Mouse (Mus musculus) intestine, postnatal 0 days (tissue): ENCODE measurements at regions not wholly inside any gene's neighbourhood (a gene's known extent, or its start where the extent isn't known, plus 50 kb on each side); places are given as distances from the start of the nearest gene placed in this dataset.

Source experiments
- ATAC-seq: fragments of 200-750 bp; cut with Nextera tagmentation; 2 replicates; pipeline ENCODE4 v1.8.0; 2017; ENCODE audit warnings: mild to moderate bottlenecking, moderate TSS enrichment, moderate library complexity
- H3K27ac ChIP-seq: fragments of 300-500 bp; sonication (generic); 2 replicates; pipeline ENCODE4 v1.5.1; 2014; ENCODE audit warnings: mild to moderate bottlenecking, low read depth, low read length, moderate library complexity
- H3K27me3 ChIP-seq: fragments of 300-500 bp; sonication (generic); replicated peaks from 2 replicates; pipeline ENCODE4 v1.6.1; 2014; ENCODE audit warnings: low read length, mixed read lengths; ENCODE audit not compliant: control insufficient read depth, insufficient read depth
- H3K36me3 ChIP-seq: fragments of 300-500 bp; sonication (generic); 2 replicates; pipeline ENCODE4 v1.6.1; 2014; ENCODE audit warnings: mild to moderate bottlenecking, moderate library complexity; ENCODE audit not compliant: control insufficient read depth, insufficient read depth
- H3K4me1 ChIP-seq: fragments of 300-500 bp; sonication (generic); replicated peaks from 2 replicates; pipeline ENCODE4 v1.6.1; 2014; ENCODE audit warnings: antibody characterized with exemption, low read length, mixed read lengths; ENCODE audit not compliant: control insufficient read depth, insufficient read depth
- H3K4me2 ChIP-seq: fragments of 300-500 bp; sonication (generic); replicated peaks from 2 replicates; pipeline ENCODE4 v1.6.1; 2014; ENCODE audit warnings: low read depth, mild to moderate bottlenecking, moderate library complexity
- H3K4me3 ChIP-seq: fragments of 300-500 bp; sonication (generic); 2 replicates; pipeline ENCODE4 v1.5.1; 2014; ENCODE audit warnings: low read depth, low read length
- H3K9ac ChIP-seq: fragments of 300-500 bp; sonication (generic); 2 replicates; pipeline ENCODE4 v1.6.1; 2014; ENCODE audit warnings: mild to moderate bottlenecking, low read depth, low read length
- H3K9me3 ChIP-seq: fragments of 300-500 bp; sonication (generic); 2 replicates; pipeline ENCODE4 v1.6.1; 2016; ENCODE audit warnings: mixed run types; ENCODE audit not compliant: control insufficient read depth
- CTCF ChIP-seq: sonication (generic); IDR thresholded peaks from 2 replicates; pipeline ENCODE4 v1.5.1; 2016; ENCODE audit warnings: low read depth, mild to moderate bottlenecking, control low read depth, antibody characterized with exemption, moderate library complexity
- WGBS: fragments of 180-500 bp; shearing (Covaris S2); extraction: QIAGEN DNeasy Blood & Tissue Kit; methylation state at CpG from one replicate; pipeline ENCODE4 v1.1.7; 2014; 5-methylcytosine and 5-hydroxymethylcytosine counted together

DNA sequence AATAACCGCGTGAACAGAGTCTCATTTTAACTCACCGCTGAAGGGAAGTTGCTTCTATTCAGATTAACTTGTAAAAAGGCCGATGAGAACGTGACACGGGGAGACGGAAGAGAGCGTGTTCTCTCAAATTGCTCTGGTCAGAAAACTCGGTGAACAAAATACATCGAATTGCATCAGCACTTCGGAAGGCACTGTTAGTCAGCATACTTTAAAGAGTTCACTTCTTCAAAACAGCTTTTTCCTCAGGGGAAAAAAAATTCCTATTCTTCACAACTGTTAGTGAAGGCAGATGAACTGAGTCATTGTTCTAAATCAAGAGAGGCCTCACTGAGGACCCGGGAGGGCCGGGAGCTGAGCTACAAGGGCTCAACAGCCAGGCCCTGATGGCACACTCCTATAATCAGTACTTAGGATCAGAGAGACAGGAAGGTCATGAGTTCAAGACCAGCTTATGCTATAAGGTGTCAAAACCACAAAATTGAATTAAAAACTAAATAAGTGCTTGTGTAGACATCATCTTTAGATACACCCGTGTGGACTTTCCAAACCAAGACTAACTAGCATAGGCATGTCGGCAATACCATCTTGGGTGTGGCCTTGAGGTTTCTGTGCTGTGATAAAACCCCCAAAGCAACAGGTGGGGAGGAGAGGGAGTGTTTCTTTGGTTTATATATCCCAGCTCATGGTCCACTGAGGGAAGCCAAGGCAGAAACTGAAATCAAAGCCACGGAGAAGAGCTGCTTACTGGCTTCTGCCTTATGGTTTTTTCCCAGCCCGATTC is 131.2 kb upstream of the Dyrk2 start:
- Histone ChIP-seq H3K9ac (no peak overlapping the region), H3K4me2 (no peak overlapping the region), H3K36me3 (no peaks in the 10 kb centered on the region), H3K4me3 (no peak overlapping the region), H3K9me3 (no peaks in the 10 kb centered on the region), H3K4me1 (no peaks in the 10 kb centered on the region), H3K27me3 (no peaks in the 10 kb centered on the region), H3K27ac (no peak overlapping the region)
- TF ChIP-seq CTCF: no peak
- 82% methylated on average over 17 of the region's 17 CpGs for WGBS
- no peak for ATAC-seq

DNA sequence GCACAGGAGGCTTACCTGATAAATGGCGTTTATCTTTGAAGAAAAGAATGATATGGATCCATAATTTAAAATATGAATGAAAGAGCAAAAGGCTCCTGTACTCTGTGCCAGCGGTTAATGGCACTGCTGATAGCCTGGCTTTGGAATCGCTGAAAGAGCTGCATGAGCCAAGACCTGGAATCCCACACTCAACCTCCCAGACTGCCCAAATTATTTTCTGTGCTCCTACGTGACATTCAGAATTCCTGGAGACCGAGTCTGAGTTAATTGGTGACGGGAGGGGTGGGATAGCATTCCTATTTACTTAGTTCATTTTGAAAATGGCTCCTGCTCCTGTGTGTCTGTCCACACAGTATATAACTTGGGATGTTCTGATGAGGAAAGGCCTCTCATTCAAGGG is 129.0 kb upstream of the Dyrk2 start:
- Histone ChIP-seq H3K4me2 (no peak overlapping the region), H3K4me3 (no peak overlapping the region), H3K27me3 (no peaks in the 10 kb centered on the region), H3K9me3 (no peaks in the 10 kb centered on the region), H3K9ac (no peak overlapping the region), H3K36me3 (no peaks in the 10 kb centered on the region), H3K4me1 (no peaks in the 10 kb centered on the region), H3K27ac (no peak overlapping the region)
- 74% methylated on average over 6 of the region's 6 CpGs for WGBS
- TF ChIP-seq CTCF: no peak
- ATAC-seq: no peak

DNA sequence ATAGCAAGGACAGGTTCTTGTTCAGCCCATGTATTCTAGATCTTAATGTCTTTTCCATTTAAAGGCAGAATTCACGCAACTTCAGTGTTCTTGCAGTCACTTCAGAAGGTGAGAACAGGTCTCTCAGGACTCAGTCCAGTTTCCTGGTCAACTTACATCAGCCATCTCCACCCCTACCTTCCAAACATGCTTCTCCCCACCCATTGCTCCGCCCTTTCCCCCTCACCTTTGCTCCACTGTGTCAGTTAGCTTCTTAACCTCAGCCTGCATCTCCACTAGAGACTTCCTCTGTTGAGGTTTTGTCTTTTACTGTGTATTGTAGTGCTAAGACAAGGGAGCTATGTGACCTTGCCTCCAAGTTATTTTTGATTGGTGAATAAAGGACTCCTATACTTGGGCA is 127.0 kb upstream of the Dyrk2 start:
- TF ChIP-seq CTCF: no peak

DNA sequence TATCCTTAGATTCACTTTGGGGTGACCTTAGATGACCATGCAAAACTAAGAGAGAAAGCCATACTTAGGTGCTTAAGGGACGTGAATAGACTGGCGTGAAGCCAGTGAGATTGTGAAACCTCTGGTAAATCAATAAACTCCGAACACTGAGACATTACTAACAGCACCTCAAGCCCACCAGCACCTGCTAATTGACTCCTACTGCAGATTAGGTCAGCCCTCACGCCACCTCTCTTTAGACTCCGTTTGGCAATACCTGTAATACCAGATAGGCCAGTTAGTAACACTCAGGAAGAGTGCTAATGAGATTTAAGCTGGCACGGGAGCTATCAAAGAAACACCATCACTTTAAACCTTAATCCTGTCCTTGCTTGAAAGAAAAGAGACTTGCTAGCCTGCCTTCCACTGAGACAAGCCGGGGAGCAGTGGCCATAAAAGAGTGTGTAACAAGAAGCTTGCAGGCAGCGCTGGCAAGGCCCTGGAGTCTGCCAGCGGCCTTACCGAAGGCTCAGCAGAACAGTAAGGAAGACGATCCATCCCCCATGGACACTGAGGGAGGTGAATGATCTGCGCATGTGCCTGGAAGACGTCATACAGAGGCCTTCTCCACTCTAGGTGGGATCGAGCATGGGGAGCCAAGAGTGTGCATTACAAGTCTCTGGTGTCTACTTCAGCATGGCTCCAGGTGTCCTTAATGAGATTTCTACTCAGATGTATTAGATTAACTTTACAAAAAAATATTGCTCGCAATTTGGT is 124.0 kb upstream of the Dyrk2 start:
- Histone ChIP-seq H3K9ac (no peak overlapping the region), H3K27ac (no peak overlapping the region), H3K4me2 (no peak overlapping the region), H3K27me3 (no peaks in the 10 kb centered on the region), H3K4me1 (no peaks in the 10 kb centered on the region), H3K36me3 (no peaks in the 10 kb centered on the region), H3K4me3 (no peak overlapping the region), H3K9me3 (no peaks in the 10 kb centered on the region)
- WGBS: 40% methylated on average over 15 of the region's 15 CpGs
- no peak for TF ChIP-seq CTCF
- peak; percentile 60 for ATAC-seq

More for the DNA sequence above, 127.0 kb upstream of the Dyrk2 start:
- H3K9ac ChIP-seq: no peak overlapping the region
- no peaks in the 10 kb centered on the region for H3K36me3 ChIP-seq
- H3K9me3 ChIP-seq: no peaks in the 10 kb centered on the region
- H3K4me2 ChIP-seq: no peak overlapping the region
- no peaks in the 10 kb centered on the region for H3K27me3 ChIP-seq
- H3K4me3 ChIP-seq: no peak overlapping the region
- no peaks in the 10 kb centered on the region for H3K4me1 ChIP-seq
- 84% methylated on average over 2 of the region's 2 CpGs for WGBS
- ATAC-seq: no peak
- no peak overlapping the region; the same call in 1 of the 2 replicates for H3K27ac ChIP-seq

DNA sequence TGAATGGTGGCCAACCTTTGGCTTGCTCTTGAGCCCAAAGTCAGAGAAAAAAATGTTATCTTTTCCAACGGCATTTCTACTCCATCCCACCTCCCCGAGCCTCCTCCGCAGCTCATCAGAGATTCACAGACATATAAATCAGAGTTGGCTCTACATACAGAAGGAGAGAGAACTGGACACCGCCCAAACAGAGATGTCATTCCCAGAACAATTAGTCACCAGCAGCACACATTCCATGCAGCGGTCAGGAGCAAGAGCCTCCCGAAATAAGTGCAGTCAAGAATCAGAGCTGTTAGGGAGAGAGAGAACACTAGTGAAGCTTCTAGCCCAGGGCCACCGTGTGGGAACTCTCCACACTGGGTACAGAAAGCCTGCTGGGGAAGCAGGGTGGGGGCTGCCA is 121.2 kb upstream of the Dyrk2 start:
- Histone ChIP-seq H3K4me3 (no peak overlapping the region), H3K4me1 (no peaks in the 10 kb centered on the region), H3K27me3 (no peaks in the 10 kb centered on the region), H3K9me3 (no peaks in the 10 kb centered on the region), H3K27ac (no peak overlapping the region), H3K9ac (no peak overlapping the region), H3K36me3 (no peaks in the 10 kb centered on the region), H3K4me2 (no peak overlapping the region)
- 57% methylated on average over 7 of the region's 7 CpGs for WGBS
- TF ChIP-seq CTCF: no peak
- ATAC-seq: no peak

DNA sequence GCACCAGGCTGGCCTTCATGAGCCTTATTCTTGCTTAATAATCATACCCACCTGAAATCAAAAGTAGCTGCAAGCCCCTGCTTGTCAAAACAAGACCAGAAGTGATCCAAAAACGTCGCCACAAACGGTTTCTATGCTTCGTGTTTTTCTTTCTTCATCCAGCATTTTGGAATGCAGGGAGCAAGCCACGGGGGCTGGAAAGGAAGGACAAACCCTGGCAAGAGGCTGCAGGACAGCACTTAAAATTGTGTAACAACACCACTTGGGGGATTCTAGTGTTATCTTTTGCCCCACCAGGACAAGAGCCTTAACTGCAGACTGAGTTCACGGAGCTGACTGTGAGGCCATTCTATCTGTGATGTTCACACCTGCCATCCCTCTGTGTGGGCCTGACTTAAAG is 120.5 kb upstream of the Dyrk2 start:
- ATAC-seq: no peak
- H3K4me2 ChIP-seq: no peak overlapping the region
- no peaks in the 10 kb centered on the region for H3K4me1 ChIP-seq
- no peak overlapping the region for H3K27ac ChIP-seq
- H3K36me3 ChIP-seq: no peaks in the 10 kb centered on the region
- no peak for TF ChIP-seq CTCF
- 79% methylated on average over 6 of the region's 6 CpGs for WGBS
- H3K9ac ChIP-seq: no peak overlapping the region
- no peaks in the 10 kb centered on the region for H3K9me3 ChIP-seq
- H3K4me3 ChIP-seq: no peak overlapping the region
- no peaks in the 10 kb centered on the region for H3K27me3 ChIP-seq
